Mouse (Mus musculus): ENCODE measurements around the gene Tead1. TPM values are rescaled to one million over a fixed set of nuclear protein-coding genes. Genes with fewer than 3 reads are reported as not detected.

Gene Tead1
- polyA plus RNA-seq, 2 experiments: 0.75 to 1.1 TPM

DNA sequence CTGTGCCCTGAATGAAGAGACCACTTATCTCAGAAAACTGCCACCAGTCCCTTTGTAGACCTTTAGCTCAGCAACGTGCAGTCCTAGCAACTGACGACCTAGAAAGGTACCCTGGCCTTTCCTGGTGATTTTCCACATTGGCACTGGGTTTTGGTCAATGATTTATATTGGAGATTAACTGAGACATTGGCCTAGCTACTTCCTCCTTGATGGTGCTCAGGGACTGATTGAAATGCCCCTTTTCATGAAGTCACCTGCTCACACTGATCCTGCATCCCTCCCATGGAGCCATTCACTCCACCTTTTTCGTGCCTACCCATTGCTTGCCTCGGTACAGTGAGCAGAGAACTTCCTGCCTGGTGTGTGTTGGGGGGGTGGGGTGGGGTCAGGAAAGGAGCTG lies 151.8 kb downstream of the Tead1 start:
- WGBS (ENCODE audit: insufficient replicate concordance): 25% methylated on average over 4 of the region's 4 CpGs
- H3K4me2 ChIP-seq (ENCODE audit: low read depth): no peak overlapping the region
- TF ChIP-seq EP300 (IDR thresholded peaks at IDR 0.05; ENCODE audit: low read depth): no peak
- no peaks in the 10 kb centered on the region for H3K9me3 ChIP-seq (ENCODE audit: control insufficient read depth, low read length)
- H3K4me3 ChIP-seq (ENCODE audit: insufficient read depth in 1 of 2, low read depth in 2 of 2, low read length in 2 of 2): no peak overlapping the region
- H3K27me3 ChIP-seq (ENCODE audit: control insufficient read depth, insufficient read depth, low read length): no peaks in the 10 kb centered on the region
- H3K9ac ChIP-seq (replicated peaks): no peak overlapping the region
- no peak for ATAC-seq (ENCODE audit: insufficient read depth)
- DNase-seq (ENCODE audit: low read depth in 3 of 3, low spot score in 3 of 3): no peak
- no peaks in the 10 kb centered on the region for H3K36me3 ChIP-seq (replicated peaks; ENCODE audit: control insufficient read depth, insufficient read depth, low read depth)
- peaks cover 0 to 11% of the 10 kb centered on the region in 2 experiments; a peak in 2 of 4 replicates for H3K4me1 ChIP-seq (replicated peaks; ENCODE audit: control insufficient read depth in 2 of 2, insufficient read depth in 2 of 2, low read length in 1 of 2)
- no peak overlapping the region for H3K27ac ChIP-seq

DNA sequence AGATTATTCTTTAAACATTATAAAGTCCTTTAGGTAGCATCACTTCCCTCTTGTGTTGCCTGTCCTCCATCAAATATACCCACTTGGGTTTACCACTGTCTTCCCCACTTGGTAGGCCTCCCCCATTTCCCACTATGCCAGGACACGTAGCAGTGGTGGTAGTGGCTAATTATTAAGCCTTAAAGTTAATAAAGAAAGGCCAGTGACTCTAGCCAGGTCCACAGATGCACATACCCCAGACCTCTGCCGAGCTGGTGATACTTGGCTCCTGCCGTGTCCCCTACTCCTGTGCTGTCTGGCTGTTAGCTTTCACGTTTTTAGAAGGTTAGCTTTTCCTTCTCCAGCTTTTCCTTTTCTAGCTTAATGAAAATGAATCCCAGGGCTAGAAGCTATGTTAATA lies 152.3 kb downstream of the Tead1 start:
- Histone ChIP-seq H3K9ac (replicated peaks) (no peak overlapping the region), H3K4me3 (ENCODE audit: insufficient read depth in 1 of 2, low read depth in 2 of 2, low read length in 2 of 2) (no peak overlapping the region), H3K36me3 (replicated peaks; ENCODE audit: control insufficient read depth, insufficient read depth, low read depth) (no peaks in the 10 kb centered on the region), H3K9me3 (ENCODE audit: control insufficient read depth, low read length) (no peaks in the 10 kb centered on the region), H3K4me2 (ENCODE audit: low read depth) (no peak overlapping the region), H3K27ac (no peak overlapping the region), H3K27me3 (ENCODE audit: control insufficient read depth, insufficient read depth, low read length) (no peaks in the 10 kb centered on the region), H3K4me1 (replicated peaks; ENCODE audit: control insufficient read depth in 2 of 2, insufficient read depth in 2 of 2, low read length in 1 of 2) (peaks cover 0 to 10% of the 10 kb centered on the region in 2 experiments; a peak in 1 of 4 replicates)
- DNase-seq (ENCODE audit: low read depth in 3 of 3, low spot score in 3 of 3) (no peak), ATAC-seq (ENCODE audit: insufficient read depth) (no peak)
- TF ChIP-seq CTCF (IDR thresholded peaks at IDR 0.05; ENCODE audit: low read depth): no peak
- TF ChIP-seq EP300 (IDR thresholded peaks at IDR 0.05; ENCODE audit: low read depth): no peak
- 47% methylated on average over 4 of the region's 4 CpGs for whole genome bisulfite sequencing (ENCODE audit: insufficient replicate concordance)

DNA sequence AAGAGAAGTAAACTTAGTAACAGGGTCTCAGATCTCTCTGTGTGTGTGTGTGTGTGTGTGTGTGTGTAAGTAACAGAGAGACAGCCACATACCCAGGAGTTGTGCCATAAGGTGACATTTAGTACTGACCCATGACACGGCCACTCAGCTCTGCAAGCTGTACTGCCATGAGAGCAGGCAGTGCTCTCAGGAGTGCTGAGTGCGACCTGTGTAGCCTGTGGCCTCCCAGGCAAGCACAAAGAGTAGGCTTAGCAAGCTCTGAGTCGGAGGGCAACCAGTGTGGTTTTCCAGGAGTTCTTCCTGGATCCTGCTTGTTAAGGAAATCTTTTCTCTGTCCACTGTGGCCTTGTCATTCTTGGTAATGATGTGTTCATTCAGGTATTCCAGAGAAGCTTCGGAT lies 154.0 kb downstream of the Tead1 start:
- TF ChIP-seq EP300 (IDR thresholded peaks at IDR 0.05; ENCODE audit: low read depth): no peak
- TF ChIP-seq CTCF (IDR thresholded peaks at IDR 0.05; ENCODE audit: low read depth): no peak
- H3K36me3 ChIP-seq (replicated peaks; ENCODE audit: control insufficient read depth, insufficient read depth, low read depth): no peaks in the 10 kb centered on the region
- H3K4me3 ChIP-seq (ENCODE audit: insufficient read depth in 1 of 2, low read depth in 2 of 2, low read length in 2 of 2): no peak overlapping the region
- no peak for ATAC-seq (ENCODE audit: insufficient read depth)
- no peak overlapping the region for H3K9ac ChIP-seq (replicated peaks)
- H3K4me2 ChIP-seq (ENCODE audit: low read depth): no peak overlapping the region
- H3K4me1 ChIP-seq (replicated peaks; ENCODE audit: control insufficient read depth in 2 of 2, insufficient read depth in 2 of 2, low read length in 1 of 2): 0 out of 4 replicates have a peak, but pooled peaks cover 0 to 3% of the 10 kb centered on the region in 2 experiments
- no peak for DNase-seq (ENCODE audit: low read depth in 3 of 3, low spot score in 3 of 3)
- WGBS (ENCODE audit: insufficient replicate concordance): 50% methylated on average over 4 of the region's 4 CpGs
- H3K27ac ChIP-seq: no peak overlapping the region
- H3K27me3 ChIP-seq (ENCODE audit: control insufficient read depth, insufficient read depth, low read length): no peaks in the 10 kb centered on the region
- H3K9me3 ChIP-seq (ENCODE audit: control insufficient read depth, low read length): no peaks in the 10 kb centered on the region

DNA sequence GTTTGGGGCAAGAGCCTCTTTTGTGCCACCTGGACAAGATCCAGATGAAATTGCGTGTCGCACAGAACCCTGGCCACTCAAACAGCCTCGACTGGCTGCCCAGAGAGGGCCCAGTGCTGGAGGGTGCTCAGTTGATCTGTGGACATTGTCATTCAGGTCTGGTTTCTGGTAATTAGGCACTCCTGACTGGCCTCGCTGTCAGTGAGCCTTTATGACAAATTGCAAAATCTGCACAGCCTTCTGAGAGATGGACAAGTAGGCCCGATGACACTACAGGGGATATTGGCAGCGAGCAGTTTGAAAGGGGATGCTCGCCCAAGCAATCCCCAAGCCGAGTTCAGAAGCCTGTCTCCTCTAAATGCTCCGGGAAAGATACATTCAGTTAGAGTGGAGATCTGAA lies 157.0 kb downstream of the Tead1 start:
- no peaks in the 10 kb centered on the region for H3K9me3 ChIP-seq (ENCODE audit: control insufficient read depth, low read length)
- H3K36me3 ChIP-seq (replicated peaks; ENCODE audit: control insufficient read depth, insufficient read depth, low read depth): no peaks in the 10 kb centered on the region
- ATAC-seq (ENCODE audit: insufficient read depth): no peak
- no peak overlapping the region for H3K4me2 ChIP-seq (ENCODE audit: low read depth)
- DNase-seq (ENCODE audit: low read depth in 3 of 3, low spot score in 3 of 3): no peak
- no peak overlapping the region for H3K4me3 ChIP-seq (ENCODE audit: insufficient read depth in 1 of 2, low read depth in 2 of 2, low read length in 2 of 2)
- no peaks in the 10 kb centered on the region; the same call in 1 of the 2 replicates for H3K27me3 ChIP-seq (ENCODE audit: control insufficient read depth, insufficient read depth, low read length)
- no peak overlapping the region for H3K9ac ChIP-seq (replicated peaks)
- H3K27ac ChIP-seq: no peak overlapping the region
- TF ChIP-seq CTCF (IDR thresholded peaks at IDR 0.05; ENCODE audit: low read depth) (no peak), EP300 (IDR thresholded peaks at IDR 0.05; ENCODE audit: low read depth) (no peak)
- H3K4me1 ChIP-seq (replicated peaks; ENCODE audit: control insufficient read depth in 2 of 2, insufficient read depth in 2 of 2, low read length in 1 of 2): 0 out of 4 replicates have a peak, but pooled peaks cover 0 to 2% of the 10 kb centered on the region in 2 experiments
- WGBS (ENCODE audit: insufficient replicate concordance): 63% methylated on average over 9 of the region's 9 CpGs

DNA sequence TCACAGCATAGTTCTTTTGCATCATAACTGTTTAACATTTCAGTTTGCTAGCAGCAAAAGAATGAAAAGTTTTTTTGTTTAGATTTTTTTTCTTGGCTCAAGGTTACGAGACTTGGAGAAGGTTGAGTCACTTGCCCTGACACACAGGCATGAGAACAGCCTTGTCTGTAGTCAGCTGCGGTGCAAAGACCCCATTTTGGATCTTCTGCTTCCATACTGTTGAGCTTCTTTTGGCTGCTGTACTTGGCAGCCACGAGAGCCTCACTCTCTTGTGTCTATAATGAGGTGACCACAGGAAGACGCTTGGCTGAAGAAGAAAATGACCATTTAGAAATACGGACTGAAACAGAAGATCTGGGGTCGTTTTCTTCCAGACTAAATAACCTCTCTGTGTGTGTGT lies 159.0 kb downstream of the Tead1 start:
- 54% methylated on average over 6 of the region's 6 CpGs for WGBS (ENCODE audit: insufficient replicate concordance)
- Histone ChIP-seq H3K4me1 (replicated peaks; ENCODE audit: control insufficient read depth in 2 of 2, insufficient read depth in 2 of 2, low read length in 1 of 2) (0 out of 4 replicates have a peak, but pooled peaks cover 0 to under 1% of the 10 kb centered on the region in 2 experiments), H3K4me3 (ENCODE audit: insufficient read depth in 1 of 2, low read depth in 2 of 2, low read length in 2 of 2) (no peak overlapping the region), H3K9me3 (ENCODE audit: control insufficient read depth, low read length) (no peaks in the 10 kb centered on the region), H3K27ac (no peak overlapping the region), H3K27me3 (ENCODE audit: control insufficient read depth, insufficient read depth, low read length) (no peaks in the 10 kb centered on the region; the same call in 1 of the 2 replicates), H3K4me2 (ENCODE audit: low read depth) (no peak overlapping the region), H3K36me3 (replicated peaks; ENCODE audit: control insufficient read depth, insufficient read depth, low read depth) (no peaks in the 10 kb centered on the region), H3K9ac (replicated peaks) (no peak overlapping the region)
- ATAC-seq (ENCODE audit: insufficient read depth): no peak
- no peak for TF ChIP-seq EP300 (IDR thresholded peaks at IDR 0.05; ENCODE audit: low read depth)
- TF ChIP-seq CTCF (IDR thresholded peaks at IDR 0.05; ENCODE audit: low read depth): no peak
- no peak for DNase-seq (ENCODE audit: low read depth in 3 of 3, low spot score in 3 of 3)
